Mouse (Mus musculus) heart, embryonic 16.5 days (tissue): Measurements from ENCODE around the gene Nans. TPM values are rescaled to one million over a fixed set of nuclear protein-coding genes. Genes with fewer than 3 reads are reported as not detected.

Experiments used
- ATAC-seq: fragments of 200-750 bp; cut with Nextera tagmentation; replicated peaks from 2 replicates; pipeline ENCODE4 v1.8.0; 2017; ENCODE audit warnings: moderate number of reproducible peaks; ENCODE audit not compliant: insufficient read depth, low FRiP score; ENCODE audit errors: extremely low read depth
- H3K27ac ChIP-seq: fragments of 300-500 bp; sonication (generic); 2 replicates; pipeline ENCODE4 v1.5.1; 2014; ENCODE audit warnings: mild to moderate bottlenecking, low read length, control low read depth, moderate library complexity
- H3K27me3 ChIP-seq: fragments of 300-500 bp; sonication (generic); 2 replicates; pipeline ENCODE4 v1.6.1; 2014; ENCODE audit warnings: low read length, mixed read lengths; ENCODE audit not compliant: control insufficient read depth, insufficient read depth
- H3K36me3 ChIP-seq: fragments of 300-500 bp; sonication (generic); 2 replicates; pipeline ENCODE4 v1.6.1; 2014; ENCODE audit not compliant: control insufficient read depth, insufficient read depth
- H3K4me1 ChIP-seq: fragments of 300-500 bp; sonication (generic); 2 replicates; pipeline ENCODE4 v1.6.1; 2014; ENCODE audit warnings: low read length, mixed read lengths; ENCODE audit not compliant: control insufficient read depth, insufficient read depth
- H3K4me2 ChIP-seq: fragments of 300-500 bp; sonication (generic); 2 replicates; pipeline ENCODE4 v1.6.1; 2014; ENCODE audit warnings: low read depth, mild to moderate bottlenecking, control low read depth, low read length
- H3K4me3 ChIP-seq: fragments of 300-500 bp; sonication (generic); 2 replicates; pipeline ENCODE4 v1.5.1; 2014; ENCODE audit warnings: mild to moderate bottlenecking, control low read depth, low read length
- H3K9ac ChIP-seq: fragments of 300-500 bp; sonication (generic); 2 replicates; pipeline ENCODE4 v1.6.1; 2014; ENCODE audit warnings: low read length, control low read depth
- H3K9me3 ChIP-seq: fragments of 300-500 bp; sonication (generic); replicated peaks from 2 replicates; pipeline ENCODE4 v1.6.1; 2016; ENCODE audit warnings: low read length; ENCODE audit not compliant: control insufficient read depth
- WGBS: fragments of 180-500 bp; shearing (Covaris S2); extraction: QIAGEN DNeasy Blood & Tissue Kit; methylation state at CpG from one replicate; pipeline ENCODE4 v1.1.7; 2014; 5-methylcytosine and 5-hydroxymethylcytosine counted together
- polyA plus RNA-seq: library from polyadenylated mRNA; unstranded; fragments of >200 nt; fragmentation: Nextera tagmentation; extraction: Ambion mirVana; gene quantifications from 2 replicates; pipeline ENCODE4 v1.2.1, GENCODE M21; 2015

The Nans gene
- polyA plus RNA-seq, 1 experiment from 2014 or later: 62.3 TPM

- Histone ChIP-seq H3K27ac (no peak overlapping the region), H3K36me3 (peaks cover 32% of the 10 kb centered on the region), H3K27me3 (no peaks in the 10 kb centered on the region), H3K4me3 (no peak overlapping the region), H3K4me2 (no peak overlapping the region), H3K9me3 (no peaks in the 10 kb centered on the region), H3K4me1 (no peaks in the 10 kb centered on the region), H3K9ac (no peak overlapping the region)
- WGBS: 13% methylated on average over 4 of the region's 4 CpGs
- ATAC-seq: no peak
Observed at GRCm38 (mm10) chr4:46498976-46499375, 9.9 kb downstream of the Nans start.

GRCm38 (mm10) chr4:46502606-46503502 lies 13.8 kb downstream of the Nans start:
- ATAC-seq: no peak
- WGBS: 77% methylated on average over 16 of the region's 16 CpGs
- Histone ChIP-seq H3K27me3 (no peaks in the 10 kb centered on the region; the same call in 1 of the 2 replicates), H3K4me3 (no peak overlapping the region), H3K27ac (no peak overlapping the region), H3K36me3 (peaks cover 31% of the 10 kb centered on the region), H3K9ac (no peak overlapping the region), H3K4me1 (no peaks in the 10 kb centered on the region), H3K9me3 (no peaks in the 10 kb centered on the region), H3K4me2 (no peak overlapping the region)

GRCm38 (mm10) chr4:46503881-46504280 lies 14.8 kb downstream of the Nans start:
- Histone ChIP-seq H3K4me3 (no peak overlapping the region), H3K4me2 (no peak overlapping the region), H3K9me3 (no peaks in the 10 kb centered on the region), H3K36me3 (peaks cover 31% of the 10 kb centered on the region), H3K27ac (no peak overlapping the region), H3K4me1 (no peaks in the 10 kb centered on the region), H3K9ac (no peak overlapping the region), H3K27me3 (no peaks in the 10 kb centered on the region; the same call in 1 of the 2 replicates)
- 72% methylated on average over 3 of the region's 3 CpGs for WGBS
- ATAC-seq: no peak

- Histone ChIP-seq H3K36me3 (peaks cover 18% of the 10 kb centered on the region), H3K9me3 (no peaks in the 10 kb centered on the region), H3K27me3 (no peaks in the 10 kb centered on the region; the same call in 1 of the 2 replicates), H3K4me2 (no peak overlapping the region), H3K4me3 (no peak overlapping the region), H3K4me1 (no peaks in the 10 kb centered on the region), H3K9ac (no peak overlapping the region), H3K27ac (no peak overlapping the region)
- ATAC-seq: no peak
- WGBS: 63% methylated on average over 8 of the region's 8 CpGs
Observed at GRCm38 (mm10) chr4:46505361-46506057, 16.5 kb downstream of the Nans start.

GRCm38 (mm10) chr4:46506801-46507610 lies 18.0 kb downstream of the Nans start:
- peak; percentile 98 for ATAC-seq

GRCm38 (mm10) chr4:46507736-46508460 lies 18.9 kb downstream of the Nans start:
- H3K27ac ChIP-seq: 0 out of 2 replicates have a peak overlapping the region, but pooled peaks have one; percentile 30
- 11% methylated on average over 16 of the region's 16 CpGs for WGBS
- peak overlapping the region; percentile 75 for H3K4me2 ChIP-seq
- peak overlapping the region; percentile 44; the same call in 1 of the 2 replicates for H3K9ac ChIP-seq
- H3K4me1 ChIP-seq: no peaks in the 10 kb centered on the region
- peak; percentile 33; the same call in 1 of the 2 replicates for ATAC-seq
- no peaks in the 10 kb centered on the region; the same call in 1 of the 2 replicates for H3K27me3 ChIP-seq
- peak overlapping the region; percentile 61 for H3K4me3 ChIP-seq
- 0 out of 2 replicates have a peak, but pooled peaks cover 4% of the 10 kb centered on the region for H3K36me3 ChIP-seq
- no peaks in the 10 kb centered on the region for H3K9me3 ChIP-seq

More at GRCm38 (mm10) chr4:46506801-46507610, 18.0 kb downstream of the Nans start:
- peak overlapping the region; percentile 61 for H3K4me3 ChIP-seq
- H3K4me1 ChIP-seq: no peaks in the 10 kb centered on the region
- H3K36me3 ChIP-seq: peaks cover 9% of the 10 kb centered on the region; the same call in 1 of the 2 replicates
- no peak overlapping the region for H3K27ac ChIP-seq
- H3K9ac ChIP-seq: peak overlapping the region; percentile 72
- 1% methylated on average over 94 of the region's 94 CpGs for WGBS
- peak overlapping the region; percentile 75 for H3K4me2 ChIP-seq
- H3K9me3 ChIP-seq: no peaks in the 10 kb centered on the region
- no peaks in the 10 kb centered on the region; the same call in 1 of the 2 replicates for H3K27me3 ChIP-seq

GRCm38 (mm10) chr4:46520491-46520890 lies 31.4 kb downstream of the Nans start:
- Histone ChIP-seq H3K4me1 (peaks cover 13% of the 10 kb centered on the region), H3K36me3 (no peaks in the 10 kb centered on the region), H3K27me3 (0 out of 2 replicates have a peak, but pooled peaks cover 10% of the 10 kb centered on the region), H3K9me3 (peaks cover 7% of the 10 kb centered on the region), H3K9ac (no peak overlapping the region), H3K4me3 (no peak overlapping the region), H3K27ac (peak overlapping the region; percentile 30; the same call in 1 of the 2 replicates), H3K4me2 (peak overlapping the region; percentile 28; the same call in 1 of the 2 replicates)
- ATAC-seq: peak; percentile 92
- WGBS: 24% methylated on average over 2 of the region's 2 CpGs

GRCm38 (mm10) chr4:46521457-46521856 lies 32.4 kb downstream of the Nans start:
- Histone ChIP-seq H3K27ac (no peak overlapping the region), H3K4me3 (no peak overlapping the region), H3K4me2 (no peak overlapping the region), H3K36me3 (no peaks in the 10 kb centered on the region), H3K27me3 (0 out of 2 replicates have a peak, but pooled peaks cover 10% of the 10 kb centered on the region), H3K4me1 (peaks cover 13% of the 10 kb centered on the region), H3K9ac (no peak overlapping the region), H3K9me3 (peaks cover 7% of the 10 kb centered on the region)
- ATAC-seq: no peak; the same call in 1 of the 2 replicates
- 45% methylated on average over 10 of the region's 10 CpGs for WGBS
